Mouse (Mus musculus) ES-Bruce4 (cell line): ENCODE data around the gene Gm49318. TPM values are rescaled to one million over a fixed set of nuclear protein-coding genes. Genes with fewer than 3 reads are reported as not detected.
"Not testable (repeated sequence)": the region's sequence is repeated elsewhere in the genome, so short reads cannot be mapped to it uniquely, and the experiment has no call there.

Experiments
- H3K27ac ChIP-seq: 2 replicates; pipeline ENCODE4 v1.5.1; 2012; ENCODE audit warnings: low read length, inconsistent platforms; ENCODE audit not compliant: insufficient read depth
- H3K27me3 ChIP-seq: 2 replicates; pipeline ENCODE4 v1.6.1; 2012; ENCODE audit warnings: mild to moderate bottlenecking, low read length, inconsistent platforms; ENCODE audit not compliant: control insufficient read depth, poor library complexity, insufficient read depth, severe bottlenecking
- H3K36me3 ChIP-seq: 2 replicates; pipeline ENCODE4 v1.6.1; 2012; ENCODE audit warnings: inconsistent platforms, mild to moderate bottlenecking, low read length, moderate library complexity; ENCODE audit not compliant: control insufficient read depth, poor library complexity, insufficient read depth, severe bottlenecking
- H3K4me1 ChIP-seq: one replicate; pipeline ENCODE4 v1.8.1; 2011; ENCODE audit warnings: low read length; ENCODE audit not compliant: control insufficient read depth, insufficient read depth
- H3K4me3 ChIP-seq: 2 replicates; pipeline ENCODE4 v1.5.1; 2011; ENCODE audit warnings: low read depth, mild to moderate bottlenecking, low read length
- H3K9ac ChIP-seq: 2 replicates; pipeline ENCODE4 v1.6.1; 2012; ENCODE audit warnings: low read depth, mild to moderate bottlenecking, inconsistent platforms; ENCODE audit not compliant: poor library complexity, severe bottlenecking
- H3K9me3 ChIP-seq: replicated peaks from 2 replicates; pipeline ENCODE4 v1.6.1; 2012; ENCODE audit warnings: mild to moderate bottlenecking, low read length, inconsistent platforms; ENCODE audit not compliant: control insufficient read depth, poor library complexity, insufficient read depth, severe bottlenecking
- CTCF ChIP-seq: IDR thresholded peaks from one replicate; pipeline ENCODE4 v1.8.1; 2011; ENCODE audit warnings: low read depth, low read length
- EP300 ChIP-seq: IDR thresholded peaks from 2 replicates; pipeline ENCODE4 v1.6.1; 2011; ENCODE audit warnings: low read depth, low read length; ENCODE audit not compliant: insufficient read depth
- POLR2A ChIP-seq: IDR thresholded peaks from one replicate; pipeline ENCODE4 v1.8.1; 2011; ENCODE audit warnings: low read length; ENCODE audit not compliant: insufficient read depth
- polyA plus RNA-seq: library from polyadenylated mRNA; stranded (reverse); fragments of >200 nt; gene quantifications from 2 replicates; pipeline ENCODE4 v1.2.4, GENCODE M21; 2011; ENCODE audit warnings: low read depth; ENCODE audit not compliant: missing spikeins, insufficient read depth, insufficient read length

Gm49318 gene
- polyA plus RNA-seq, 1 experiment: not detected

GRCm38 (mm10) chr9:22076223-22076622 lies 5.2 kb upstream of the Gm49318 start:
- no peaks in the 10 kb centered on the region for H3K4me1 ChIP-seq
- H3K4me3 ChIP-seq: peak overlapping the region; percentile 75
- peaks cover 8% of the 10 kb centered on the region for H3K36me3 ChIP-seq
- TF ChIP-seq EP300 (no peak), CTCF (no peak), POLR2A (no peak)
- H3K27ac ChIP-seq: no peak overlapping the region
- H3K9me3 ChIP-seq: no peaks in the 10 kb centered on the region
- peak overlapping the region; percentile 10; the same call in 1 of the 2 replicates for H3K9ac ChIP-seq
- H3K27me3 ChIP-seq: no peaks in the 10 kb centered on the region

GRCm38 (mm10) chr9:22075778-22076177 lies 4.7 kb upstream of the Gm49318 start:
- not testable (repeated sequence) for H3K4me1 ChIP-seq, H3K27ac ChIP-seq, H3K27me3 ChIP-seq, H3K9me3 ChIP-seq, H3K36me3 ChIP-seq
- H3K4me3 ChIP-seq: peak overlapping the region; percentile 75
- peak overlapping the region; percentile 10; the same call in 1 of the 2 replicates for H3K9ac ChIP-seq

GRCm38 (mm10) chr9:22072276-22072675 lies 1.2 kb upstream of the Gm49318 start:
- Histone ChIP-seq H3K4me1 (no peaks in the 10 kb centered on the region), H3K9me3 (no peaks in the 10 kb centered on the region), H3K9ac (no peak overlapping the region), H3K4me3 (no peak overlapping the region), H3K27me3 (no peaks in the 10 kb centered on the region), H3K36me3 (peaks cover 8% of the 10 kb centered on the region), H3K27ac (no peak overlapping the region)
- TF ChIP-seq CTCF: no peak
- TF ChIP-seq EP300: no peak
- no peak for TF ChIP-seq POLR2A

- Histone ChIP-seq H3K36me3 (peaks cover 8% of the 10 kb centered on the region), H3K9ac (peak overlapping the region; percentile 20; the same call in 1 of the 2 replicates), H3K27ac (no peak overlapping the region)
These were observed 1.0 kb downstream of the Gm49318 start for GRCm38 (mm10) chr9:22069881-22070553.

GRCm38 (mm10) chr9:22067195-22067594 lies 3.9 kb downstream of the Gm49318 start:
- peaks cover 4% of the 10 kb centered on the region; the same call in 1 of the 2 replicates for H3K36me3 ChIP-seq

More at GRCm38 (mm10) chr9:22069881-22070553, 1.0 kb downstream of the Gm49318 start:
- Histone ChIP-seq H3K4me1 (no peaks in the 10 kb centered on the region), H3K27me3 (no peaks in the 10 kb centered on the region), H3K4me3 (peak overlapping the region; percentile 61), H3K9me3 (no peaks in the 10 kb centered on the region)
- TF ChIP-seq CTCF: no peak
- no peak for TF ChIP-seq EP300
- no peak for TF ChIP-seq POLR2A

GRCm38 (mm10) chr9:22066433-22066832 lies 4.6 kb downstream of the Gm49318 start:
- H3K9me3 ChIP-seq: no peaks in the 10 kb centered on the region
- no peak overlapping the region for H3K4me3 ChIP-seq
- H3K4me1 ChIP-seq: no peaks in the 10 kb centered on the region
- no peaks in the 10 kb centered on the region for H3K27me3 ChIP-seq
- no peak overlapping the region for H3K27ac ChIP-seq
- H3K36me3 ChIP-seq: peaks cover 4% of the 10 kb centered on the region; the same call in 1 of the 2 replicates
- TF ChIP-seq CTCF: peak; percentile 76
- TF ChIP-seq POLR2A: no peak
- H3K9ac ChIP-seq: no peak overlapping the region

More at GRCm38 (mm10) chr9:22067195-22067594, 3.9 kb downstream of the Gm49318 start:
- Histone ChIP-seq H3K4me1 (no peaks in the 10 kb centered on the region), H3K27me3 (no peaks in the 10 kb centered on the region), H3K9ac (no peak overlapping the region), H3K4me3 (no peak overlapping the region), H3K27ac (no peak overlapping the region), H3K9me3 (no peaks in the 10 kb centered on the region)
- TF ChIP-seq CTCF (no peak), POLR2A (no peak), EP300 (no peak)
